Mouse (Mus musculus): ENCODE measurements around the gene Mxd4.

Mxd4 gene

DNA sequence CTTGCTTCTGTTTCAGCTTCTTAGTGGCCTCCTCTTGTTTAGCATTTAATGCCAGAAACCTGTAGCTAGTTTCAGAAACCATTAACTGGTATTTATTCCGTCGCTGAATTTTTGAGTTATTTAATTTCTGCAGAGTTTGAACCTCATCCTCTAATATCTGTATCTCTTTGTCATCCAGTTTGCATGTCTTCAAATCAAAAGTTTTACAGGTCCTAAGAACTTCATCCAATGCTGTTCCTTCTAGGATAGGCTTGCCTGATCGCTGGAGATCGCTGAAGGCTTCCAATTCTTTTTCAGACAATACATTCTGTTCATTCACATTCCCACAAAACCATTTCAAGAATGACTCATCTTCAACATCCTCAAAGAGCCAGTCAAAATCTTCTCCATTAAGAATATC is 19.7 kb downstream of the Mxd4 start:
- no peak for DNase-seq

DNA sequence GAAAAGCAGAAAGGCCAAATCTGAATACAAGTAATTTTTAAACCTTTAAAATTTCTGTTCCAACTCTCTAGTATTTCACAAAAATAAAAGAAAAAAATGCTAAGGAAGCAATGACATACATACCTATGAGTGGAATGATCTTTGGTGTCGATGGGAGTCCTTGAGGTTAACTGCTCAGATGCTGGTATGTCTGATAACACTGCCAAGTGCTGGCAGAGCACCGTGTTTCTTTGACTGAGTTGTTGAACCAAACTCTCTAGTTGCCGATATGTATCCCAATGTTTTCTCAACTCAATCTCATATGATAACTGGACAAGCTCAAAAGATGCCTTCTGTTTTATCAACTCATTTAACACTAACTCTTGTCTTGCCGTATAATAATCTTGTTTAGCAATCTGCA is 21.7 kb downstream of the Mxd4 start:
- DNase-seq, result no peak

DNA sequence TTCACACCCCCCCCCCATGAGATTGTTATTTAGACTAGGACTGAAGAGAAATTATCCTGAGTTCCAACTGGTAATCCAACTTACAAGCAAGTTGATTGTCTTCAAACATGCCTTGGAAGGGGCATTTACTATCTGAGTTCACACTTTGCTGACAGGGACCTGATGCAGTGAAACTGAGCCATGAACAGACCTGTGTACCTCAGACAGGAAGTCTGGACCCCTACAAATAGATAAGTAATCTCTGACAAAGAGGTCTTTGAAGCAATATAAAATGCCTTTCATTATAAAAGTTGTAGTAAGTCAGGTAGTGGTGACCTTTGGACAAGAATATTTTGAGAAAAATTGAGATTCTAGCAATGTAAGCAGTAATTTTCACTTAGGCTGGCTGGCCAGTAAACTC is 39.0 kb downstream of the Mxd4 start:
- no peak for DNase-seq

DNA sequence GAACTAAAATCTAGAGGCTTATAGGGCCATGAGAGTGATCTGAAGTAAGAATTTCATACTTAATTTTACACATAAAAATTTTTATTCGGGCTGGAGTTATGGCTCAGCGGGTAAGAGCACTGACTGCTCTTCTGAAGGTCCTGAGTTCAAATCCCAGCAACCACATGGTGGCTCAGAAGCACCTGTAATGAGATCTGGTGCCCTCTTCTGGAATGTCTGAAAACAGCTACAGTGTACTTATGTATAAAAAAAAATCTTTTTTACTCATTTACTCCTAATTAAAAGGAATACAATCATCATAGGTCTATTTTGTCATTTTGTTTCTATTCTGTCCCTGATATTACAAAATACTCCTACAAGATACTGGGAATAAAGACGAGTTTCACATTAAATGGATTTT is 40.0 kb downstream of the Mxd4 start:
- DNase-seq, result no peak

DNA sequence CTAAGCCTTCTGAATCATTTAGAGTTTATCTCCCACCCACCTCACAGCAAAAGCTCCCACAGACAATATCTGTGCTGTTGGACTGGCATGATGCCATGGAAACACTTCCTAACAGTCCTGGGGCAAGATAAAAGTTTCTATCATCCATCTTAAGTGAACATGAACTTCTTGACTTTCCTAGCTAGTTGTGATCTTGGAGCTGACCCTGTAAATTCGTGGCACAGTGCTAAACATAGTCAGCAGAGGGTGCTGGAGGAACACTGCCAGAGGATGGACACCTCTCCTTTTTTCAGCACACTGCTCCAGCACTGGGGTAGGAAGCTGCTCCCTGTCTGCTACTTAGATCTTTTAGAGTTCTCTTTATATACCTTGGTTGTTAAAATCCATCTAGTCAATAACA is 47.8 kb downstream of the Mxd4 start:
- peak; percentile 14 to 41 for DNase-seq

DNA sequence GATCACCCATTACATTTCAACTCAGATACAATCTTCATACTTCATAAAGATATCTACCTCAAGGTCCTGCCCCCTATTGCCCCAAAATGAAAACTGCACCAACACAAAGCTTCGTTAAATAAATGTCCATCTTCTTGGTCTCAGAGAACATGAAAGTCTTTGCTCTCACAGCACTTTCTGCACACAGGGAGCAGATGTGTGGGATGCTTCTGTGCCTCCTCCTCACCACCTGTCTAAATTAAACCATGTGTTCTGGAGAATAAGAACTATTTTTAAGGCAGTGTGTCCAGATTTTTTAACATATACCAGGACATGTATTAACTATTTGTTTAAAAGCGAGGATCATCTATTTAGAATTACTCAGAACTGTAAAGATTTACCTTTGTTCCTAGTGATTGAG is 54.8 kb downstream of the Mxd4 start:
- DNase-seq, result no peak

DNA sequence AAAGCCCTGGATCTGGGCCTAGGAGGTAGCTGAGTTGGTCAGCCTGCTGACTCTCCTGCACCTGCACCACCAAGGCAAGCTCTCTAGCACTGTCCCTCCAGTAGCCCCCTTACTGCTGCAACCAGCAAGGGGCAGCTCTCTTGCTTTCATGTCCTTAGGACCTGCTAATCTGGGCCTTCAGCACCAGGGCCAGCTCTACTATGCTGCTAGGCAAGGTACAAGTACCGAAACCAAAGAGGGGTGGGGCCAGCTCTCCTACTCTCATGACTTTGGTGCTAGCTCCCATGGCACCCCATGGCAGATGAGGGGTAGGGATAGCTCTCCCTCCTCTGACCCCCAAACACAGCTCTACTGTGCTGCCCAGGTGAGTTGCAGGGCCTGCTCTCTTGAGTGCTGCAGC is 63.4 kb downstream of the Mxd4 start:
- no peak for DNase-seq
